Mouse (Mus musculus): ENCODE measurements around the gene Ptprs.

Gene Ptprs

DNA sequence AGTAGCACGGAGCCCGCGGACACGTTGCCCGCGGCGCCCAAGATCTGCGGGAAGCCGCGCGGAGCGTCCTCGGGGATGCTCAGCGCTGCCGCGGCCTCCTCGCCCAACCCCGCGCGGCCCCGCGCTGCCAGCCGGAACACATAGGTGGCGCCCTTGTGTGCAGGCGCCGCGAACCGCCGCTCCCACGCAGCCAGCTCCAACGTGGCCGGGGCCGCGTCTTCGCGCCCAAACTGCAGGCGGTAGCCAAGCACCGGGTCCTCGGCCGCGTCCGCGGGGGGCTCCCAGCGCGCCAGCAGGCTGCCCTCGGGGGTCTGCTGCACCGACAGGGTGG lies 50.7 kb downstream of the Ptprs start:
- DNase-seq (ENCODE audit: low spot score in 2 of 2), result peak; percentile 53 to 77

DNA sequence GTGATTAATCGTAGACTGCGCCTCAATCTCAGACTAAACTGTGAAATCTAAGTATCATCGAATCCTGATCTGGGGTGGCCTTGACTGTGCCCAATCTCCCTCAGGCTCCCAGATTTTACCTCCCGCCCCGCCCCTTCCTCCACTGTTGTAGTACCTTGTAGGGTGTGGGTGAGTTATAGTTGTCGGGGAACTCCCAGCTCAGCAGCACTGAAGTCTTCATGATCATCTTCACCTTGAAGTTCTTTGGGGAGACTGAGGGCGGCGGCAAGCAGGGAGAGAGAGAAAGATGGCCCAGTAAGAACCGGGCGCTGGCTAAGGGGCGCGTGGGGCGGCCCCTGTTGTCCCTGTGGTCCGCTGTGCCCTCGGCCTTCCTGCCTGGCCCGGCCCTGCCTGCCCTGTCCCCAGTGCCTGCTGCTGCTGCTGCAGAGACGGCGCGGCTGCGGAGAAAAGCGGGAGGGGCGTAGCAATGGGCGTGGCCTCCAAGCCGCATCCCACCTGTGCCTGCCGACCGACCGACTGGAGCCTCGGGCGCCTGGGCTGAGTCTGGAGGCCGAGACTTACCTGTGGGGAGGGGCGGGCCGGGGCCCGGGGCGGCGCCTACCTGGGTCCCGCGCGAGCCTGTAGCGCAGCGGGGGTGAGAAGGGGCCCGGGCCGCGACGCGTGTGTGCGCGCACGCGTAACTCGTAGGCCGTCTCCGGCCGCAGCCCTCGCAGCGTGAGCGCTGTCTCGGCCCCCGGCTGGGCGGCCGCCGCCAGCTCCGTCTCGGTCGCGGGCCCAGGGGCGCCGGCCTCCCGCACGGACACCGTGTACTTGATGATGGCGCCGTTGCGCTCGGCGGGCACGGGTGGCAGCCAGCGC lies 51.3 kb downstream of the Ptprs start:
- DNase-seq (ENCODE audit: low spot score in 2 of 2), result peak; percentile 10 to 36

DNA sequence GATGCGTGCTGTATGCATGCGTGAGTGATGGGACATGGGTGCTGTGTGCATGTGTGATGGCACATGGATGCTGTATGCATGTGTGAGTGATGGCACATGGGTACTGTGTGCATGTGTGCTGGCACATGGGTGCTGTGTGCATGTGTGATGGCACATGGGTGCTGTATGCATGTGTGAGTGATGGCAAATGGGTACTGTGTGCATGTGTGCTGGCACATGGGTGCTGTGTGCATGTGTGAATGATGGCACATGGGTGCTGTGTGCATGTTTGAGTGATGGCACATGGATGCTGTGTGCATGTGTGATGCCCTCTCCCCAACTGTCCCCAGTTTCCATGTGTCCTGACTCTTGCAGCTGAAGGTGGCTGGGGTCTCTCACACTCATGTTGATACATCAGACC lies 56.3 kb downstream of the Ptprs start:
- DNase-seq (ENCODE audit: low spot score in 2 of 2), result no peak

DNA sequence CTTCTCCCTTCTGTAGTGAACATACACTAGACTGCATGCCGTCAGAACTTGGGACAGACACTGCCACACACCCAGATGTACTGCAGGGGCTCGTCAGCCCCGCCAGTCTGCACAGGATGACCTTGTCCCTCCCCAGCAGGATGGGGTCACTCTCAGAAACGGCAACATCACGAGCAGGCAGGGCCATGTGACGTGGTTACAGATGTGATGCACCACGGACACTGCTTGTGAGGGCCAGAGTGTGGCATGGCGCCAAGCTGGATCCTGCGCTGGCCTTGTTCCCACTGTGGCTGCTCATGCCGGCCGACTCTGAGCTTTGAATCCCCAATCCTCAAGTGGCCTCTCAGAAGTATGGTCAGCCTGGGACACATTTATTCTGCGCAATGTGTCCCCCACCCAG lies 58.0 kb downstream of the Ptprs start:
- no peak for DNase-seq (ENCODE audit: low spot score in 2 of 2)

DNA sequence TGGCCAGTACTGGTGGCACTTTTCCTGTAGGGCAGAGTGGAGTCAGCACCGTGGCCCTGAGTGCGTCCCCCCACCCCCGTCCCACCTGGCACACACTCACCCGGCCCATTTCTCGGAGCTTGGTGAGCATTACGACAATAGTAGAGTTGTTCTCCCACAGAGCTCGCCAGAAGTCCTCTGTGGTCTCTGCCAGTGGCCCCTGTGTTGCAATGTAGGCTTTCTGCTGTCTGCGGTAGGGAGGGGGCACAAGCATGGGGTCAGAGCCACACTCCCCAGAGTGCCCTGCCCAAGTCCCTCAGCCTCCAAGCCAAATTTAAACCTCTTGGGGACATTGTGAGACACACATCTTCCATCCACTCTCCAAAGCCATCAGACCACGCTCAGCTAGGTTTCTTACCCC lies 61.5 kb downstream of the Ptprs start:
- no peak for DNase-seq (ENCODE audit: low spot score in 2 of 2)

DNA sequence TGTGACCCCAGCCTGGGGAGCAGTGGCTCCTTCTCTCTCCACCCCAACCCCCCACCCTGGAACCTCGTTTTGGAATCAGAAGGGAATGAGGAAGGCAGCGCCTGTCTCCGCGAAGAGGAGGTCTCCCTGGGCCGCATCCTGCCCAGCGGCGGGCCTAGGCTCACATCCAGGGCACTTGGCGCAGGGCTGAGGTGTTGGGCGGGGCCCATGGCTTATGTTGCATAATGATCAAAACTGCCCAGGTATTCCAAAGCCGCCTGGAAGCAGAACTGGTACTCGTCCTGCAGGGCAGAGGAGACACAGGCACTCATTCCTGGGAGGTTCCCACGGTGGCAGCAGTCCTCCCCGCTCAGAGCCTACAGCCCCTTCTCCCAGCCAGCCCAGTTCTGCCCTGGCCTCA lies 63.2 kb downstream of the Ptprs start:
- no peak for DNase-seq (ENCODE audit: low spot score in 2 of 2)

DNA sequence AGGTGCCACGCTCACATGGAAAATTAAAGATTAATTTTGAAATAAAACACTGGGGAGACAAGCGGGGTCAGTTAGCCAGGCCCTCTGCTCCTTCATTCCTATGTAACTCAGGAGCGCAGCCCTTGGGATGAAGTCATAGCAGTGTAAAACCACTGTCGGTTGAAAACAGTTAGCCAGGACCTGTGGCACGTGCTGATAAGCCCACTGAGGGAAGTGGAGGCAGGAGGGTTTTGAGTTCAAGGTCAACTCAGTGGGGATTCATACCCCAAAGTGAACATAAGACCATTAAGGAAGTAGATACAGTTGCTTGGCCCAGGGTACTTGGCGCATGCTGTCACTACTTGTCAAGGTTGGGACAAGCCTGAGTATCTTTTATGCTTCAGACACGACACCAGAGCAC lies 64.8 kb downstream of the Ptprs start:
- no peak for DNase-seq (ENCODE audit: low spot score in 2 of 2)

DNA sequence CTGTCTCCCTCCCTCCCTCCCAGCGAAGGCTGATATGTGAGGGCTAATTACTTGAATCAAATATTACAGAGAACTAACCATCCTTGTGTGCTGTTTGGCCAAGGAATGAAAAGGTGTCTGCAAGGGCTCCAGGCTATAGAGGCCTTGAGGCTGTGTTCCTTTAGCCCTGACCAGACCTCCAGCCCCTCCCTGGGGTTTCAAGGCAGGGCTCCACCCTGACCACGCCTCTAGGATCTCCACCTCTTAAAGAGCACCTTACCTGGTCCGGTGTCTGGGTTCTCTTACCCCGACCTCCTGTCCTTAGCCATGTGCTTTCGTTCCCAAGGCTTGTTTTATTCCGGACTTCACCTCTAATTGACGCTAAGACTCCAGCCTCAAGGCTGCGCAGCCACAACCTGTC lies 66.5 kb downstream of the Ptprs start:
- no peak for DNase-seq (ENCODE audit: low spot score in 2 of 2)

DNA sequence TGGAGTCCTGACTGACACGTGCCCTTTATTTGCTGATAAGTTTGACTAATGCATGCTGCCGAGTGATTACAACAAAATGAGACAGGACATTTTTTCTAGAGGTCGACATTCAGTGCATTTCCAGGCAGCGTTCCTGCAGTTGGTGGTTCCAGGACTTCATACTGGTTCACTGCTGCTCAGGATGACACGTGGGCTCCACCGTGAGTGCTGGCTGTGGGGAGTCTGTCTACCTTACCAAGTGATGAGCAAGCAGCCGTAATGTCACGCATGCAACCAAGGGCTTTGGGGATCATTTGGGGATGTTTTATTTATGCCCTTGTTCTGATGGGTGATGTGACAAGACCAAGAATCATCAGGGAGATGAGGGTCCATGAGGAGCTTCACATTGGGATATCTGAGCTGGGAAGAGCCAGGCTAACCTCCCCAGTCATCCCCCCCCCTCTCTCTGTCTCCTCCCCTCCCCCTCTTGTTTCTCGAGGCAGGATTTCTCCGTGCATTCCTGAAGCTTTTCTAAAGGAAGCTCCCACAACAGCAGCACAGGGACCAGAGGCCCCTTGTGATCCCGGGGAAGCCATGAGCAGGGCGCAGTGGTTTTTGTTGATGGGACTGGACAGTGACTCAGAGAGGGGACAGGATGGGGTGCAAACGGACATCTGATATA lies 67.2 kb downstream of the Ptprs start:
- DNase-seq (ENCODE audit: low spot score in 2 of 2), result no peak

DNA sequence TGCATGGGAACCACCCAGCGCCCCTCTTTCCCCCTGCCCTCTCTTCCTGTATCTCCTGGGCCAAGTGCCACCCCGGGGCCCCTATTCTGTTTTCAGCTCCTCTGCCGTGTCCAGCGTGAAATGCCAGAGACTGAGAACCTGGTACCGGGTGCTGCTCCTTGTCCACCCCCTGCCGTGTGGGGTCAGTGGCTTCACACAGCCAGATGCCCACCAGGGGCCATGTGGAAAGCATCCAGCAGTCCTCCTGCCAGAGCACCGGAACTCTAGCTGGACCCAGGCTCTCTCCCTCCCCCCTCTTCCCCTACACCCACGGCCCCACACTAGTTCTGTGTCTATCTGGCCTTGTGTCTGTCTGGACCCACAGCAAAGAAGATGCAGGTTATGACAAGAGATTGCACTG lies 68.9 kb downstream of the Ptprs start:
- DNase-seq (ENCODE audit: low spot score in 2 of 2), result no peak

DNA sequence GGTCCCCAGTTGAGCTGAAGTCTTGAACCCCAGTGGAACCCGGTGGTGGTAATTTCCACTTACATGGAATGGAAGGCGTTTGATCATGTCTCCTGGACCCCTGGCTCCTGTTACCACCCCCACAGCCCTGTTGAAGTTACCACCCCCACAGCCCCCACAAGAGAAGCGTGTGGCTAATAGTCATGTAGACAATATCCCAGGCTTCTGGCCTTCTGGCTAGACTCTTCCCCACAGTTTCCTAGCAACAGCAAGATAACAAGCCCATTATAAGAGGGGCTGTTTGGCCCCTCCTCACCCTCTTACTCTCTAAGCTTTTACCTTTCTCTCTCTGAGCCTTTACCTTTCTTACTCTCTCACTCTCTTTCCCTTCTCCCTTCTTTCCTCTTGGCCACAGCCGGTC lies 69.4 kb downstream of the Ptprs start:
- DNase-seq (ENCODE audit: low spot score in 2 of 2), result no peak

DNA sequence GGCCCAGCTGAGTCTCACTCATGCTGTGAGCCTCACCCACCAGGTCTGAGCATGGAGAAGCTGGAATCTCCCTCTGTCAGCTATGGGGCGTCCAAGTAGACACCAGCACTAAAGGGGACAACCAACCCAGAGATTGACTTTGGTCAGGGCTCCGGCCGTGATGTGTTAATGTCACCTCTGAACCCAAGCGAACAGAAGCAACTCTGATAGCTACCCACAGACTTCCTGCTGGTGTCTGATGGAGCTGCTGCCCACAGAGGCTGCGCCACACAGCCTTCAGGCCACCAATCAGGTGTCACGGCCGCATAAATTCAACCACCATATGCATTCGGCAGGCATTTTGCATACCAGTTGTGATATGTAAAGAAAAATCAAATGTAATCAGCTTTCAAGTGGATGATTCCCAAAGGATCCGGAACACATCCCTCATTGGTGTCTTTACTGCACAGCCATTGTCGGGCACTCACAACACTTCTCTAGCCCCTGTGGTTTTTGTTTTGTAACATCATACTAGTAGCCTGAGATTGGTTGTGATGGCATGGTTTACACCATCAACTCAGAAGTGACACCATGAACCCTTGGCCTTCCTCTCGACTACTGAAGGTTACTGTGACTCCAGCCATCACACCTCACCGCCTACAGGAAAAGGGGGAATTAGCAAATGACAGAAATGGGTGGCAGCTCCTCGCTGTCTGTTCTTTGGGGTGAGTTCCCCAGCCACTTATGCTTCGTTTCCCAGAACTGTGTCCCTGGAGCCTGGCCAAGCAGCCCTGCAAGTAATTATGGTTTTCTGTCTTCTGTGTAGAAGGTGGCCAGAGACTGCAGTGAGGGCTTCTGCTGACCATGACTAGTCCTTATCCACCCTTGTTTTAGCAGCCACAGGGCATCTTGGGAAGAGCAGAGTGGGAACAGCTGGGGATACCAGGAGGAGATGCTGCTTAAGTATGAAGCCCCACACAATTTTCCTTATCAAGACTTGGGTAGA lies 70.1 kb downstream of the Ptprs start:
- peak; percentile 52 to 70 for DNase-seq (ENCODE audit: low spot score in 2 of 2)

DNA sequence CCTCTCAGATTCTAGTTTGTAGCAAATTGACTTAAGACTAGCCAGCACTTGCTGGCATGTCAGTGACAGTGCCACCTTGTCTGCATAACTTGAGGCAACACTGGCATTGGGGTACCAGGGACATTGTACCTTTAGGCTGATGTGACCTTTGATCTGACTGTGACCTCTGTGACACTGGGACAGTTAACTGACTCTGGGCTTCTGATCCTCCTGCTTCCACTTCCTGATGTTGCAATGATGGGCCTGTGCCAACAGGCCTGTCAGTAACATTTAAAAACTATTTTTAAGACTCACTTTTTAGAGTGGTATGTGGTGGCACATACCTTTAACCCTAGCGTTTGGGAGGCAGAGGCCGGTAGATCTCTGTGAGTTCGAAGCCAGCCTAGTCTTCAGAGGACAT lies 70.9 kb downstream of the Ptprs start:
- DNase-seq (ENCODE audit: low spot score in 2 of 2), result no peak

DNA sequence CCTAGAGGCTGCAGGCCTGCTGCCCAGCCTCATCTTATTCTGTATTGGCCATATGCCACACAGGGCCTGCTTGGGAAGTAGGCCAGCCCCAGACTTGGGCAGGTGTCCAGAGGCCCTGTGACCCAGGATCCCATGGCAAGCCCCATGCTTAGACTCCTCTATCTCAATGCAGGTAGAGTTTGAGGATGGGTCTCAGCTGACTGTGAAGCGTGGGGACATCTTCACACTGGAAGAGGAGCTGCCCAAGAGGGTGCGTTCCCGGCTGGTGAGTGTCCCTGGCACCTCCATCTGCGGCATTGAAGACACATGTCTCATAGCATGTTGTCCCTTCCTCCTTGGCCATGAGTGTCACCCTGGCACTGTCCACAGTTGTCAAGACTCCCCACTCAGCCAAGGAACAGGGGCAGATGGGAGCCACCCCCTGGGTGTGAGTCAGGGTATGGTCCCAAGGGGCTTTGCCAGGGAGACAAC lies 75.2 kb downstream of the Ptprs start:
- no peak for DNase-seq (ENCODE audit: low spot score in 2 of 2)

DNA sequence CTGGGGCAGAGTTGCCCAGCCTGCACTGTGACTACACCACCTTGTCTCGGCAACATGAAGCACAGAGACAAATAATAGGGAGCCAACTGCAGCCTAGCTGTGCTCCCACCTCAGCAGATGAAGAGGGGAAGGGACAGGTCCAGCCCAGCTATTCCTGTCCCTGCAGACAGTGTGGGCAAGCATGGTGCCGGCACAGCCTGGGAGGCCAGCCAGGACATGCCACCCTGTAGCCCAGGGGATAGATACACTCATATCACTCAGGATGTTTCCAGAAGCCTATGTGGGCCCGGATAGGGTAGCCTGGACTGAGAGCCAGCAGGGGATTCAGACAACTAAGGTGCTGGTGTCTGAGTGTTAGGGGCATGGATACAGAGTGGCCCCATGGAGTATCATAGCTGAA lies 76.1 kb downstream of the Ptprs start:
- DNase-seq (ENCODE audit: low spot score in 2 of 2), result no peak

DNA sequence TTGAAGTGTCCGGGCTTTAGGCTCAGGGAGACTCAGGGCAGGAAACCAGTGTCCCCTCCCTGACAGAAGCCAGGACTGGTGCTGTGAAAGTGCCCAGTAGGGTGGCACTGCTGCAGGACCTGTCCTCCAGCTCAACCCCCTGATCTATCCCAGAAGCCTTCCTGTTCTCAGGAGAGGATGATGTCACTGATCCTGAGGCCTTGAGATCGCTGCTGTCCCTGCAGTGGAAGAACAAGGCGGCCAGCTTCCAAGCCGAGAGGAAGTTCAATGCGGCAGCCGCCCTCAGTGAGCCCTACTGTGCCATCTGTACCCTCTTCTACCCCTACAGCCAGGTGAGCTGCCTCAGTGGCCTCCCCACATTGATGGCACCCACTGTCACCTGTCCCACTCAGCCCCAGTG lies 80.2 kb downstream of the Ptprs start:
- DNase-seq (ENCODE audit: low spot score in 2 of 2), result no peak

DNA sequence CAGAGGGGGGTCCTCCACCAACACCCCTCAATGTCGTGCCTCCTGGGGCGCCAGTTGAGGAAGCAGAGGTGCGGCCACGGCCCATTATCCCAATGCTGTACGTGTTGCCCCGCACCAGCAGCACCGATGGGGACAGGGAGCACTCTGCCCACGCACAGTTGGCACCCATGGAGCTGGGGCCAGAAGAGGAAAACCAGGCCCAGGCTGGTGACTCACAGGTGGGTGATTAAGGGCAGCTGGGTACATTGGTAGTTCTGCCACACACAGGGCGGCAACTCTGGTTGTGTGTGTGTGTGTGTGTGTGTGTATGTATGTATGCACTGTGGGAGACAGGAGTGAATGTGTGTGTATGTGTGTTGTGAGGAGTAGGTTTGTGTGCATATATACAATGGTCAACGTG lies 82.4 kb downstream of the Ptprs start:
- no peak for DNase-seq (ENCODE audit: low spot score in 2 of 2)

DNA sequence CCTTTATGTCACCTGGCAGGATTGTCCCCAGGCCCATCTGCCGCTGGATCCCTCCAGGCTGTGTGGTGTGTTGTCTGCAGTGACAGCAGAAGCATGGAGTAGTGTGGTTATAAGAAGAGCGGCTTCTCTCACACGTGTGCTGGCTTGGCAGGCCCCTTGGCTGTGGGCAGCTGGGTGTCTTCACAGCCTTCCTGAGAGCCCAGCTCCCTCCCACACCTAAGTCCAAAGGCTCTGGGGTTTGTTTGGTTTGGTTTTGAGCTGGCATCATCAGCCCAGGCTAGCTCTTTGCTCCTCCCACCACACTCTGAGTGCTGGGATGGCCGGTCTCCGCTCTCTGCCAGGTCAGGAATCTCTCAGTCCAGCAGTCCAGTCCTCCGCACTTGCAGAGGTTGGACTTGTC lies 83.0 kb downstream of the Ptprs start:
- DNase-seq (ENCODE audit: low spot score in 2 of 2), result no peak

DNA sequence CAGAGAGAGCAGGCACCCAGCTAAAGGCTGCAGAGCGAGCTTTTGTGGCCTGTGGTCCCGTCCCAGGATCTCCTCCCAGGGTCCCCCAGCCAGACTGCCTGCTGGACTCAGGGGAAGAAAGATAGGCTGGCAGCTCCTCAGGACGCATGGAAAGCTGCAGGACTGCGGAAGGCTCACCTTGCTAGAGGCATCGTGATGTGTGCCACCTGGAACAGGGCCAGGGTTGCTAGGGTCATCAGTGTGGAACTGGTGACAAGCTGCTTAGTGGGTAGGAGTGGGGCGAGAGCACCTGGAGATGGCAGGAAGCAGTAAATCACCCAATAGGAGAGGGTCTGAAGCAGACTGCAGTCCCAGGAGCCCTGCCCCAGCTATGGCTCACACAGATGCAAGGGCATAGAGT lies 88.7 kb downstream of the Ptprs start:
- DNase-seq (ENCODE audit: low spot score in 2 of 2), result no peak

DNA sequence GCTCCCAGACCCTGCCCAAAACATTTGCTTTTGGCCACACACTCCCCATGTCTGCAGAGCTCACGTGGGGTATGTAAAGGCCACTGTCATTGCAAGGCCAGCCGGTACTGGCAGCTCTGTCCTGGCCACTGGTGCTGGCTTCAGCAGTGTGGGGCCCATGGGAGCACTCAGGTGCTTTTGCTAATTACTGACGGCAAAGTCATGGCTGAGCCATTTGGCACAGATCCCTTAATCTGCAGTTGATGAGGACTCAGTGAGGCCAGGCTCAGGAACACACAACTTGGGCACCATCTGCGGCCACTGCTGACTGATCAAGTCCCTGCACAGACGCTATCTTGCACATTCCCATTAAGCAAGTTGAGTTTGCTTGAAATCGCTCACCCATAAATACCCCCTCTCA lies 91.4 kb downstream of the Ptprs start:
- no peak for DNase-seq (ENCODE audit: low spot score in 2 of 2)

DNA sequence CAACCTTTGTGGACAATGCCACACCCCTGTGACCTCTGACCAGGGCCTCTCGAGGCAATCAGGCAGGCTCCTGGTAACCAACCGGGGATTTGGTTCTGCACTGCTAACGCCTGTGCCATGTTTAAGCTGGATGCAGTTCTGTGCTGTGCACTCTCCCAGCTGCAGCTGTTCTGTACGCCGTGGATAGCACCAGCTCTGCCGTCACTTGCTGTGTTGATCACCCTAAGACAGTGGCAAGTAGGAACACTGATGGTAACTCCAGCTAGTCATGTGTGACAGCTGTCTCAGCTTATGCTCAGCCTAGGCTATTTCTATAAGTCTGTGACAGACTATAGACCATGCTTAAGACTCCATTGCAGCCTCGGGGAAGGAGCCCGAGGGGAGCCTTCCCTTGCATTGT lies 93.3 kb downstream of the Ptprs start:
- DNase-seq (ENCODE audit: low spot score in 2 of 2), result no peak

DNA sequence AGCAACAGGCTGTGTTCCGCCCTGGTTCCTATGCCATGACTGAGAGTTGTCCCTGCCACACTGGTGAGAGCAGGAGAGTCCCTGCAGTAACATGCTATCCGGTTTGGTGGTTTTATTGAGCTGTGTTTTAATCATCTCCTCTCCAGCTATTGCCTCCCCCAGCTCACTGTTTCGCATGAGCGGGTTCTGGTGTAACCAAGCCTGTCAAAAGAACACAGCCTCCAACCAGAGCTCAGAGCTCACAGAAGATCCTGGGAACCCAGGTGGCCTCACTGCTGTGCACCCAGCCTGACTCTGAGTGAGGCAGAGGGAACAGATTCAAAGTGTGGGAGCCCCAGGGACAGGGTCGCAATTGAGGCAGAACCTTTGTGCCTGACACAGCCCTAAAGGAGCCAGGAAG lies 95.1 kb downstream of the Ptprs start:
- DNase-seq (ENCODE audit: low spot score in 2 of 2), result no peak

Measured in natural killer cell, adult 2 months (primary cell).